Mouse (Mus musculus): ENCODE measurements around the gene Ctse.
A peak's percentile ranks its signal among the peaks of the same experiment; 100 is the strongest.

The Ctse gene

GRCm38 (mm10) chr1:131699642-131700041, 61.5 kb downstream of the Ctse start:
- no peak for DNase-seq (ENCODE audit: low read depth)

- no peak for DNase-seq (ENCODE audit: low read depth)
These were observed 62.3 kb downstream of the Ctse start for GRCm38 (mm10) chr1:131700447-131700846.

GRCm38 (mm10) chr1:131701391-131701790, 63.3 kb downstream of the Ctse start:
- DNase-seq (ENCODE audit: low read depth) = no peak

GRCm38 (mm10) chr1:131702094-131702766, 64.1 kb downstream of the Ctse start:
- DNase-seq (ENCODE audit: low read depth) = peak; percentile 29

- DNase-seq (ENCODE audit: low read depth) = peak; percentile 27
These were observed 65.4 kb downstream of the Ctse start for GRCm38 (mm10) chr1:131703482-131703881.

GRCm38 (mm10) chr1:131708338-131708737, 70.2 kb downstream of the Ctse start:
- peak; percentile 70 for DNase-seq (ENCODE audit: low read depth)

- DNase-seq (ENCODE audit: low read depth) = no peak
These were observed 73.4 kb downstream of the Ctse start for GRCm38 (mm10) chr1:131711518-131711917.

- peak; percentile 81 for DNase-seq (ENCODE audit: low read depth)
These were observed 74.3 kb downstream of the Ctse start for GRCm38 (mm10) chr1:131712386-131712785.

- no peak for DNase-seq (ENCODE audit: low read depth)
These were observed 76.6 kb downstream of the Ctse start for GRCm38 (mm10) chr1:131714388-131715337.

GRCm38 (mm10) chr1:131718952-131719694, 81.0 kb downstream of the Ctse start:
- no peak for DNase-seq (ENCODE audit: low read depth)

- no peak for DNase-seq (ENCODE audit: low read depth)
These were observed 83.9 kb downstream of the Ctse start for GRCm38 (mm10) chr1:131721989-131722388.

GRCm38 (mm10) chr1:131723549-131723948, 85.4 kb downstream of the Ctse start:
- DNase-seq (ENCODE audit: low read depth) = no peak

Data from induced T-regulatory cell, adult 2 months (primary cell).